Mouse (Mus musculus): Measurements from ENCODE around the gene Itih1. TPM values are rescaled to one million over a fixed set of nuclear protein-coding genes. Genes with fewer than 3 reads are reported as not detected.

Gene Itih1
- polyA plus RNA-seq, 1 experiment from 2014 or later, result not detected

DNA sequence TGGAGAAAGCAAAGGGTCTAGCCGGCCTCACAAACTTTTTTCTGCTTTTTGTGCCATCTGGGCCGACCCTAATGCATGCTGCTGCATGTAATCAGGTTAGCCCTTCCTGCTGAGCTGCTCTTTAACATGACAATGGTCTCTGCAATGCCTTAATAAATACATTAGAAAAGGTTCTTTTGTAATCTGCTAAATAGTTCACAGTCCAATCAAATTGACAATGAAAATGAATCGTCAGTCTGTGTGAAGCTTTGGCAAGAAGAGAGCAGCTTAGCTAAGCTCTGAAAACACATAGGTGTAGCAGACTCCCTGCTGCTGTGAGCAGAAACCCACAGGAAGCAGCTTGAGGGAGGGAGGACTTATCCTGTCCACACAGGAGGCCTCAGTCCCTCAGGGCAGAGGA lies 43.1 kb downstream of the Itih1 start:
- 37% methylated on average over 3 of the region's 3 CpGs for WGBS
- no peak overlapping the region for H3K4me3 ChIP-seq
- ATAC-seq (ENCODE audit: low FRiP score), result no peak

DNA sequence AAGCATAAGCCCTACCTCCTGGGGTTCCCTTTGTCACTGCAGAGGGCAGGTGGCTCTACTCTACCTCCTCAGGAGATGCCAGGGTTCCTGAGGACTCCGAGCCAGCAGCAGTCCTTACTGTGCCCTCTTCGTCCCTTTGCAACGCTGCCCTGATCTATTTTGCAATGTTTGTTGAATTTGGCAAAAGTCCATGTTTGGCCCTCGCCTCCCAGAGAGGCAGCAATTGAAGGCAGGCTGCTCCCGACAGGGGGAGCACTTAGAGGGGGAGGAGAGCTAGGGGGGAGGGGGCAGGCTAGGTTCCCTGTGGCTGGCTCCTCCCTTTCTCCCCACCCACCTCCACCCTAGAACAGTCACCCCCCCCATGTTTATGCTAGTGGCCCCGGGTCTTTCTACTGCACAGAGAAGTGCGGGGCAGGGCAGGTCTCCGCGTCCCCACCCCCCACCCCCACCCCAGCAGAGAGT lies 54.8 kb downstream of the Itih1 start:
- no peak overlapping the region for H3K9ac ChIP-seq
- no peak overlapping the region for H3K27ac ChIP-seq
- H3K4me1 ChIP-seq, result 0 out of 2 replicates have a peak, but pooled peaks cover 3% of the 10 kb centered on the region
- WGBS, result 21% methylated on average over 9 of the region's 9 CpGs
- H3K4me3 ChIP-seq, result no peak overlapping the region
- ATAC-seq (ENCODE audit: low FRiP score), result no peak
- H3K9me3 ChIP-seq (replicated peaks), result no peaks in the 10 kb centered on the region
- H3K4me2 ChIP-seq (replicated peaks), result no peak overlapping the region; the same call in 1 of the 2 replicates
- no peaks in the 10 kb centered on the region for H3K27me3 ChIP-seq
- H3K36me3 ChIP-seq, result no peaks in the 10 kb centered on the region

More for the DNA sequence above, 43.1 kb downstream of the Itih1 start:
- Histone ChIP-seq H3K27me3 (no peaks in the 10 kb centered on the region), H3K36me3 (no peaks in the 10 kb centered on the region), H3K4me2 (replicated peaks) (no peak overlapping the region), H3K9me3 (replicated peaks) (no peaks in the 10 kb centered on the region), H3K4me1 (no peaks in the 10 kb centered on the region), H3K9ac (no peak overlapping the region), H3K27ac (no peak overlapping the region)

DNA sequence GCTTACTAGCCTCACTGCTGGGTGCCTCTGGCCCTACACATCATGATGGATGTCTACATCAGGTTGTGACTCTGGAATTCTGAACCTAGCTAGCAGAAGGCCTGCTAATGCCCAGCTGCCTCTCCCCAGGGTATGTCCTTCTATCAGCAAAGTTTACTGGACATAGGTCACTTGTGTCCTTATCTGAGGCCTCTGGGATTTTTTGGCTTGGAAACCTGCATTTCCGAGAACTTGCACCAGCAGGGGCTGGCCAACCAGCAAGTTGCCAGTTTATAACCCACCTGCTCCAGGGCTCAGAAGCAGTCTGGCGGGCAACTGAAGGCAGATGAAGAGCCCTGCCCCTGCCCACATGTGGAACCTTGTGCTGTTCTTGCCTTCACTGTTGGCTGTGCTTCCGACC lies 56.9 kb downstream of the Itih1 start, which contains the start of gene Itih4:
Gene Itih4 (plus strand): TSS at position 273 of the 400 bp plus-strand sequence.
- Histone ChIP-seq H3K36me3 (no peaks in the 10 kb centered on the region), H3K4me3 (no peak within 1 kb of the TSS), H3K27ac (no peak within 1 kb of the TSS), H3K9me3 (replicated peaks) (no peaks in the 10 kb centered on the region), H3K27me3 (no peaks in the 10 kb centered on the region), H3K4me1 (0 out of 2 replicates have a peak, but pooled peaks cover 3% of the 10 kb centered on the region), H3K9ac (no peak within 1 kb of the TSS), H3K4me2 (replicated peaks) (no peak within 1 kb of the TSS)
- 93% methylated on average over 3 of the region's 3 CpGs for WGBS
- ATAC-seq (ENCODE audit: low FRiP score), result no peak

DNA sequence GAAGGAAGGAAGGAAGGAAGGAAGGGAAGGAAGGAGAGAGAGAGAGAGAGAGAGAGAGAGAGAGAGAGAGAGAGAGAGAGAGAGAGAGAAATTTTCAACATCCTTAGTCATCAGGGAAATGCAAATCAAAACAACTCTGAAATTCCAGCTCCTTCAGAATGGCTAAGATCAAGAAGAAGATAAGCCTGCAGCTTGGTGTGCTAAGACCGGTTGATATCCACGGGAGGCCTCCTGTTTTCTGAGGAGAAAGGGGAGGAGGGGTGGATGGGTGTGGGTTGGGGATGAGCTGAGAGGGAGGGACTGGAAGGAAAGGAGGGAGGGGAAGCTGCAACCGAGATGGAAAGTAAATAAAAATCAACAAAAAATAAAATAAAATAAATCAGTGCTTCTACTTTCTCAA lies 57.8 kb downstream of the Itih1 start:
- 32% methylated on average over 3 of the region's 3 CpGs for WGBS
- 0 out of 2 replicates have a peak, but pooled peaks cover 3% of the 10 kb centered on the region for H3K4me1 ChIP-seq
- no peak overlapping the region for H3K27ac ChIP-seq
- H3K36me3 ChIP-seq, result no peaks in the 10 kb centered on the region
- H3K4me2 ChIP-seq (replicated peaks), result no peak overlapping the region
- H3K9me3 ChIP-seq (replicated peaks), result no peaks in the 10 kb centered on the region
- no peaks in the 10 kb centered on the region for H3K27me3 ChIP-seq
- H3K4me3 ChIP-seq, result no peak overlapping the region
- no peak for ATAC-seq (ENCODE audit: low FRiP score)
- H3K9ac ChIP-seq, result no peak overlapping the region

DNA sequence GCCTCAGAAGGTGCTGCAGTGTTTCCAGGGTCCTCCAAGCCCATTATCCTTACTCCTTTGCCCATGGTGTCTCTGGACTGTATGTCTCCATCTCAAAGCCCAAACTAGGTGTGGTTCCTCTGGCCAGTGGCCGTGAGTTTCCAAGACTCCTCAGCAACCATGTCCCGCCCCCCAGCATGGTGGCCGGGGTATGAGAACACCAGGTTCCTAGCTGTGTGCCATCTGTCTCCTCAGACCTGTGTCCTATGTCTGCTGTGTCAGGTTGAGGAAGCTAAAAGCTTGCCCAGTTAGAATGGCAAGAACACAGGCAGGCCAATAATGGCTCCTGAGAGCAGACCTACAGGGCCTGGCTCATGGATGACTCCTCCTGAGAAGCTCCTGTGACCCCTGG lies 61.4 kb downstream of the Itih1 start:
- 94% methylated on average over 3 of the region's 3 CpGs for WGBS
- Histone ChIP-seq H3K9ac (no peak overlapping the region), H3K9me3 (replicated peaks) (no peaks in the 10 kb centered on the region), H3K36me3 (0 out of 2 replicates have a peak, but pooled peaks cover 7% of the 10 kb centered on the region), H3K4me3 (no peak overlapping the region), H3K4me2 (replicated peaks) (no peak overlapping the region), H3K4me1 (peaks cover 3% of the 10 kb centered on the region; the same call in 1 of the 2 replicates), H3K27ac (no peak overlapping the region), H3K27me3 (no peaks in the 10 kb centered on the region)
- no peak for ATAC-seq (ENCODE audit: low FRiP score)

DNA sequence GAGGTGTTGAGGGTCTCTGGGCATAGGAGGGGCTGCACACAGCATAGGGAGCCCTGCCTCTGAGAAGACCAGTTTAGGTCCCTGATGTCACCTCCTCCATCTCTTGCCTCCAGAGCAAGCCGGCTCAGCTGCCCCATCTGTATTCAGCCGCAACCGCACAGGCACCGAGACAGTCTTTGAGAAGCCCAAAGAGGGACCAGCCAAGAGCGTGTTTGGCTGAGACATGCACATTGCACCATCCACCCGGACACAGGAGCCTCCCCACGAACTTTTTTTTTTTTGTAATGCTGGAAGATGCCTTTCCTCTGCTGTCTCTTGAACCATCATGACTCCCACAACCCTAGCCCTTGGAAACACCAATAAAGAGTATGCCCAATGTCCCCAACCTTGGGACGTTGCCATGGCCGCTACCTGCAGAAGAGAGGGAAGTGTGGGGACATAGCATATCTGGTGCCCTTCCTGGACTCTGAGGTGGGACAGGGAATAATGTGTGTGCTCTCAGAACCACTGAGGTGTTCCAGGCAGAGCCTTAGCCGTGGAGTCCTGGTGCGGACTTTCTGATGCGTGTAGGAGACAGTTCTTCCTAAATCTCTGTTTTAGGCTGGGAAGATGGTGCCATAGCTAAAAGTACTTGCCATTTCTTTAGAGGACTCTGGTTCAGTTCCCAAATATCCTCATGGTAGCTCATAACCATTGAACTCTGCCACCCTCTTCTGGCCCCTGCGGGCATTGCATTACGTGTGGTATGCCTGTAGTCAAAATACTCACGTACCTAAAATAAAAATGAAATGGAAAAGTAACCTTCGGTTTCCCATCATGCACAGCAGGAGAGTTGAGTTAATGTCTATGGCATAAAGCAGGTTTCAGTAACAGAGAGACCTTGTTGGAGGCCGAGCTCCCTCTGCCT lies 62.0 kb downstream of the Itih1 start:
- Histone ChIP-seq H3K27ac (no peak overlapping the region), H3K4me1 (peaks cover 3% of the 10 kb centered on the region; the same call in 1 of the 2 replicates), H3K4me3 (no peak overlapping the region), H3K27me3 (no peaks in the 10 kb centered on the region), H3K36me3 (0 out of 2 replicates have a peak, but pooled peaks cover 11% of the 10 kb centered on the region), H3K9ac (no peak overlapping the region), H3K4me2 (replicated peaks) (no peak overlapping the region), H3K9me3 (replicated peaks) (no peaks in the 10 kb centered on the region)
- 85% methylated on average over 17 of the region's 17 CpGs for WGBS
- no peak for ATAC-seq (ENCODE audit: low FRiP score)

DNA sequence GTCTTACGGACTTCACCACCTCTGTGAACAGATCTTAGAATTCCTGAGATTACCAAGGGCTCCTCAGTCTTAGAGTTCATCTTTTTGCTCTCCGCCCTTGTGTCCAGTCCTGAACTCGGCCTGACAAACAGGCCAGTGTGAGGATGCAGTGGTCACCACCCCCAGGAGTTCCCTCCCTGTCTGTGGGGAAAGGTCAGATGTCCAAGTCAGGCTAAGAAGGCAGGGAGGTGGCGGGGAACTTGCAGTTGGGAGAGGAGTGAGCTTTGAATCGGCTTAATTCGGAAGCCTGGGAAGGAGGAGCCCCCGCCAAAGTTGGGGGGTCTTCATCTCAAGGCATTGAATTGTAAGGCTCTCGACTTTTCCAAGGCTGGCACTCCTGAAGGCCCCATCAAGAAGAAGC lies 62.8 kb downstream of the Itih1 start:
- Histone ChIP-seq H3K9me3 (replicated peaks) (no peaks in the 10 kb centered on the region), H3K4me2 (replicated peaks) (no peak overlapping the region), H3K27ac (no peak overlapping the region), H3K9ac (no peak overlapping the region), H3K36me3 (peaks cover 19% of the 10 kb centered on the region), H3K4me3 (no peak overlapping the region), H3K27me3 (no peaks in the 10 kb centered on the region), H3K4me1 (peaks cover 3% of the 10 kb centered on the region; the same call in 1 of the 2 replicates)
- ATAC-seq (ENCODE audit: low FRiP score), result no peak
- WGBS, result 75% methylated on average over 8 of the region's 8 CpGs

DNA sequence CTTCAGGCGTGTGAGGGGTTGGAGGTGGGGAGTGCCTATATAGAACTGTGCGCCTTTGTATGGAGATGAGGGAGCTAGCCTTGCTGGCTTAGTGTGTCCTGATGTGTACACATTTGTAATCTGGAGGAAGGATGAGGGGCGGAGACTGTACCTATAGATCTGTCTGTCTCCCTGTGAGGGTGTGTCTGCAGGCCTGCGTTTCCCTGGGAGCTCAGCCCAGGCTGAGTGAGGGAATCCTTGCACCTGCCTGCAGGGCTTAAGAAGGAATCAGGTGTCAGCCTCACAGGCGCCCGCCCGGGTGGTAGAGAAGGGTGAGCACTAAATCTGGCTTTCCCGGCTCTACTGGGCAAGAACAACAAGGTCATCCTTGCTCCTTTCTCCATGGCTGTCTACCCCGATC lies 63.3 kb downstream of the Itih1 start:
- no peak overlapping the region for H3K4me3 ChIP-seq
- H3K4me2 ChIP-seq (replicated peaks), result no peak overlapping the region
- H3K9ac ChIP-seq, result no peak overlapping the region
- no peaks in the 10 kb centered on the region for H3K9me3 ChIP-seq (replicated peaks)
- WGBS, result 70% methylated on average over 9 of the region's 9 CpGs
- peaks cover 21% of the 10 kb centered on the region for H3K36me3 ChIP-seq
- ATAC-seq (ENCODE audit: low FRiP score), result no peak
- no peaks in the 10 kb centered on the region for H3K27me3 ChIP-seq
- peaks cover 3% of the 10 kb centered on the region; the same call in 1 of the 2 replicates for H3K4me1 ChIP-seq
- no peak overlapping the region for H3K27ac ChIP-seq

Other genes starting within 250 kb of the Itih1 start
- gene Sfmbt1, start 228.4 kb downstream of the Itih1 start, polyA plus RNA-seq (2016; fragmentation: Nextera tagmentation; extraction: Ambion mirVana), result 17.9 and 18.1 TPM in 2 replicates
- gene Tmem110, start 117.7 kb downstream of the Itih1 start, polyA plus RNA-seq (2016; fragmentation: Nextera tagmentation; extraction: Ambion mirVana), result 26.1 and 30.0 TPM in 2 replicates
- gene Mustn1, start 64.1 kb downstream of the Itih1 start, polyA plus RNA-seq (2016; fragmentation: Nextera tagmentation; extraction: Ambion mirVana), result 0.80 and 2.2 TPM in 2 replicates
- 0.08 and 0.19 TPM in 2 replicates for gene Itih4, start 56.8 kb downstream of the Itih1 start, polyA plus RNA-seq (2016; fragmentation: Nextera tagmentation; extraction: Ambion mirVana)
- 0.27 and 0.89 TPM in 2 replicates for gene Itih3, start 19.5 kb downstream of the Itih1 start, polyA plus RNA-seq (2016; fragmentation: Nextera tagmentation; extraction: Ambion mirVana)
- gene Nek4, start 8.1 kb upstream of the Itih1 start, polyA plus RNA-seq (2016; fragmentation: Nextera tagmentation; extraction: Ambion mirVana), result 18.6 and 18.9 TPM in 2 replicates
- 73.0 and 76.5 TPM in 2 replicates for gene Glt8d1, start 58.1 kb upstream of the Itih1 start, polyA plus RNA-seq (2016; fragmentation: Nextera tagmentation; extraction: Ambion mirVana)
- gene Spcs1, start 58.4 kb upstream of the Itih1 start, polyA plus RNA-seq (2016; fragmentation: Nextera tagmentation; extraction: Ambion mirVana), result 301 and 319 TPM in 2 replicates
- gene Pbrm1, start 75.8 kb upstream of the Itih1 start, polyA plus RNA-seq (2016; fragmentation: Nextera tagmentation; extraction: Ambion mirVana), result 191 and 194 TPM in 2 replicates
- 75.6 and 82.5 TPM in 2 replicates for gene Gnl3, start 75.9 kb upstream of the Itih1 start, polyA plus RNA-seq (2016; fragmentation: Nextera tagmentation; extraction: Ambion mirVana)
- gene Smim4, start 185.7 kb upstream of the Itih1 start, polyA plus RNA-seq (2016; fragmentation: Nextera tagmentation; extraction: Ambion mirVana), result 54.3 and 63.9 TPM in 2 replicates
- gene Nt5dc2, start 187.8 kb upstream of the Itih1 start, polyA plus RNA-seq (2016; fragmentation: Nextera tagmentation; extraction: Ambion mirVana), result 401 and 429 TPM in 2 replicates
- 29.7 and 33.9 TPM in 2 replicates for gene Stab1, start 225.4 kb upstream of the Itih1 start, polyA plus RNA-seq (2016; fragmentation: Nextera tagmentation; extraction: Ambion mirVana)

Data from hindbrain, embryonic 12.5 days (tissue).